Mouse (Mus musculus) liver, postnatal 0 days (tissue): Measurements from ENCODE around the gene Rgs9bp. TPM values are rescaled to one million over a fixed set of nuclear protein-coding genes. Genes with fewer than 3 reads are reported as not detected.

ENCODE experiments used
- ATAC-seq: fragments of 200-750 bp; cut with Nextera tagmentation; 2 replicates; pipeline ENCODE4 v1.8.0; 2017; ENCODE audit warnings: mild to moderate bottlenecking, moderate library complexity
- DNase-seq: peaks from one replicate; pipeline ENCODE4 v3.0.0-alpha.2; 2016
- H3K27ac ChIP-seq: fragments of 300-500 bp; sonication (generic); 2 replicates; pipeline ENCODE4 v1.5.1; 2014; ENCODE audit warnings: antibody characterized with exemption, moderate library complexity, mild to moderate bottlenecking, low read depth
- H3K27me3 ChIP-seq: fragments of 300-500 bp; sonication (generic); 2 replicates; pipeline ENCODE4 v1.6.1; 2014; ENCODE audit warnings: low read length, control low read depth, mixed read lengths; ENCODE audit not compliant: insufficient read depth
- H3K36me3 ChIP-seq: fragments of 300-500 bp; sonication (generic); replicated peaks from 2 replicates; pipeline ENCODE4 v1.6.1; 2014; ENCODE audit warnings: mild to moderate bottlenecking, control low read depth, low read length, moderate library complexity, mixed read lengths; ENCODE audit not compliant: insufficient read depth
- H3K4me1 ChIP-seq: fragments of 300-500 bp; sonication (generic); 2 replicates; pipeline ENCODE4 v1.6.1; 2014; ENCODE audit warnings: antibody characterized with exemption, mild to moderate bottlenecking, control low read depth; ENCODE audit not compliant: insufficient read depth
- H3K4me2 ChIP-seq: fragments of 300-500 bp; sonication (generic); 2 replicates; pipeline ENCODE4 v1.6.1; 2014; ENCODE audit warnings: low read depth, mild to moderate bottlenecking, low read length, moderate library complexity, mixed read lengths
- H3K4me3 ChIP-seq: fragments of 300-500 bp; sonication (generic); 2 replicates; pipeline ENCODE4 v1.5.1; 2014; ENCODE audit warnings: low read depth, low read length
- H3K9ac ChIP-seq: fragments of 300-500 bp; sonication (generic); replicated peaks from 2 replicates; pipeline ENCODE4 v1.6.1; 2014; ENCODE audit warnings: mild to moderate bottlenecking, moderate library complexity
- H3K9me3 ChIP-seq: fragments of 300-500 bp; sonication (generic); 2 replicates; pipeline ENCODE4 v1.6.1; 2016; ENCODE audit warnings: mild to moderate bottlenecking, control low read depth, low read length, mixed read lengths
- CTCF ChIP-seq: sonication (generic); IDR thresholded peaks from 2 replicates; pipeline ENCODE4 v1.5.1; 2016; ENCODE audit warnings: antibody characterized with exemption, low read depth
- EP300 ChIP-seq: IDR thresholded peaks from 2 replicates; pipeline ENCODE4 v1.6.1; 2016; ENCODE audit warnings: antibody characterized with exemption, low read depth, mild to moderate bottlenecking
- WGBS: fragments of 180-500 bp; shearing (Covaris S2); extraction: QIAGEN DNeasy Blood & Tissue Kit; methylation state at CpG from one replicate; pipeline ENCODE4 v1.1.7; 2014; ENCODE audit not compliant: insufficient replicate concordance; 5-methylcytosine and 5-hydroxymethylcytosine counted together
- polyA plus RNA-seq: library from polyadenylated mRNA; unstranded; fragments of >200 nt; fragmentation: Nextera tagmentation; extraction: Ambion mirVana; gene quantifications from 2 replicates; pipeline ENCODE4 v1.2.1, GENCODE M21; 2015

Rgs9bp gene
- polyA plus RNA-seq, 1 experiment from 2014 or later, result not detected

- Histone ChIP-seq H3K4me2 (no peak overlapping the region), H3K9ac (no peak overlapping the region), H3K4me3 (no peak overlapping the region), H3K27ac (0 out of 2 replicates have a peak overlapping the region, but pooled peaks have one; percentile 97), H3K27me3 (no peaks in the 10 kb centered on the region), H3K9me3 (no peaks in the 10 kb centered on the region), H3K4me1 (peaks cover 47% of the 10 kb centered on the region), H3K36me3 (no peaks in the 10 kb centered on the region)
- no peak for TF ChIP-seq EP300
- TF ChIP-seq CTCF, result no peak
- DNase-seq (no peak), ATAC-seq (no peak)
- 61% methylated on average over 2 of the region's 2 CpGs for WGBS
Observed at GRCm38 (mm10) chr7:35558681-35559080, 26.7 kb downstream of the Rgs9bp start.

- H3K4me1 ChIP-seq, result peaks cover 47% of the 10 kb centered on the region
- ATAC-seq, result peak; percentile 5; the same call in 1 of the 2 replicates
Observed at GRCm38 (mm10) chr7:35557577-35557976, 27.8 kb downstream of the Rgs9bp start.

DNA sequence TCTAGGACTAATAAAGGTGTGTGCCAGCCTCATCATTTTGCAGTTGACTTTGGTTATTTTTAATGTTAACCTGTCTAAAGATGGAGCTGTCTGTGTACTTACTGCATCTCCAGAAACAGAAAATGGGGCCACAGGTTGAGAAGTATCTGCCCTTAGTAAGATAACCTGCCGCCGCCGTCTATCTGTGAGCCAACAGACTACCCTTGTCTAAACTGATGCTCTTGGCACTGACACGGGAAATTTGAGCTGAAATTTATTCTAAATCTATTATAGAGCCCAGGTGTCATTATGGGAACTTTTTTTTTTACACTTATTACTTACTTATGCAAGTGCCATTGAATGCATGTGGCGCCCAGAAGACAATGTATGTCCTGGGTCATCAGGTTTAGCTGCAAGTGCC lies 28.5 kb downstream of the Rgs9bp start:
- peak; percentile 95 for TF ChIP-seq EP300
- TF ChIP-seq CTCF, result no peak
- peak; percentile 51 for DNase-seq
- H3K4me3 ChIP-seq, result peak overlapping the region; percentile 85; the same call in 1 of the 2 replicates
- H3K9ac ChIP-seq, result peak overlapping the region; percentile 92
- H3K36me3 ChIP-seq, result no peaks in the 10 kb centered on the region
- H3K4me1 ChIP-seq, result peaks cover 47% of the 10 kb centered on the region
- no peaks in the 10 kb centered on the region for H3K9me3 ChIP-seq
- ATAC-seq, result peak; percentile 14; the same call in 1 of the 2 replicates
- peak overlapping the region; percentile 97 for H3K27ac ChIP-seq
- H3K4me2 ChIP-seq, result peak overlapping the region; percentile 97
- WGBS, result 61% methylated on average over 5 of the region's 5 CpGs
- H3K27me3 ChIP-seq, result no peaks in the 10 kb centered on the region

More at GRCm38 (mm10) chr7:35557577-35557976, 27.8 kb downstream of the Rgs9bp start:
- Histone ChIP-seq H3K27ac (peak overlapping the region; percentile 97), H3K4me3 (no peak overlapping the region), H3K27me3 (no peaks in the 10 kb centered on the region), H3K9ac (no peak overlapping the region), H3K9me3 (no peaks in the 10 kb centered on the region), H3K4me2 (peak overlapping the region; percentile 97), H3K36me3 (no peaks in the 10 kb centered on the region)
- 34% methylated on average over 3 of the region's 3 CpGs for WGBS
- DNase-seq, result no peak
- TF ChIP-seq EP300 (peak; percentile 64; the same call in 1 of the 2 replicates), CTCF (no peak)

GRCm38 (mm10) chr7:35556205-35556603 lies 29.2 kb downstream of the Rgs9bp start, which contains the start of gene Nudt19:
Gene Nudt19 (minus strand): TSS chr7:35556304.
- no peak for TF ChIP-seq CTCF
- no peak for TF ChIP-seq EP300
- DNase-seq, result no peak
- WGBS, result 46% methylated on average over 4 of the region's 4 CpGs
- peak within 1 kb of the TSS; percentile 85 for H3K4me3 ChIP-seq
- H3K4me1 ChIP-seq, result peaks cover 47% of the 10 kb centered on the region
- no peaks in the 10 kb centered on the region for H3K27me3 ChIP-seq
- peak within 1 kb of the TSS; percentile 97 for H3K27ac ChIP-seq
- no peak for ATAC-seq
- H3K4me2 ChIP-seq, result peak within 1 kb of the TSS; percentile 97
- peak within 1 kb of the TSS; percentile 92 for H3K9ac ChIP-seq
- H3K9me3 ChIP-seq, result no peaks in the 10 kb centered on the region
- peaks cover under 1% of the 10 kb centered on the region for H3K36me3 ChIP-seq

GRCm38 (mm10) chr7:35555224-35556204 lies 29.9 kb downstream of the Rgs9bp start:
- TF ChIP-seq EP300 (0 out of 2 replicates have a peak, but pooled peaks have one; percentile 29), CTCF (no peak)
- no peaks in the 10 kb centered on the region for H3K27me3 ChIP-seq
- peak; percentile 91 for DNase-seq
- H3K9me3 ChIP-seq, result no peaks in the 10 kb centered on the region
- H3K4me1 ChIP-seq, result peaks cover 46% of the 10 kb centered on the region
- peak; percentile 80 for ATAC-seq
- peak overlapping the region; percentile 85 for H3K4me3 ChIP-seq
- H3K4me2 ChIP-seq, result peak overlapping the region; percentile 97
- under 1% methylated on average over 79 of the region's 93 CpGs for WGBS
- peak overlapping the region; percentile 92 for H3K9ac ChIP-seq
- H3K27ac ChIP-seq, result peak overlapping the region; percentile 97
- H3K36me3 ChIP-seq, result peaks cover 8% of the 10 kb centered on the region

DNA sequence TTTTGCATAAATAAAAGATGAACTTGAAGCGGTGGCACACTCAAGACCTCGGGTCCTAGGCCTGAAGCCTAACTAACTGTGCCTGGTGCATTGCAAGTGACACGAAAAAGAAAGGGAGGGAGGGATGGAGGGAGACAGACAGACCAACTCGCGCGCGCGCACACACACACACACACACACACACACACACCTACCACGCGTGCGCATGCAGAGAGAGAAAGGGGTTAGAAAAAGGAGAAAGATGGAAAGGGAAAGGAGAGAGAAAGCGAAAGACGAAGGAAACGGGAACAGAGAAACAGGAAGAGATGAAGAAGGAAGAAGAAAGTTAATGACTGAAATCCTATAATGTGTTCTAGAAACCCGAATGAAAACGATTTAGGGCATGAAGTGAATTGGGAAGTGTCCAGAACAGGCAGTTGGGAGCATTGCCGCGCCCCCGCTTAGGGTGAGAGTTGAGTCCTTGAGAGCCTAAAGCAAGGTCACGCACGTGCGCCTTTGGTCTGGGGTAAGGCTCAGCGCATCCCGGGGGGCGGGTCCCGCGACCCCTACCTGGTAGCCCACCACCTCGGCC lies 30.7 kb downstream of the Rgs9bp start:
- Histone ChIP-seq H3K36me3 (peaks cover 16% of the 10 kb centered on the region), H3K27me3 (no peaks in the 10 kb centered on the region), H3K4me2 (peak overlapping the region; percentile 97), H3K4me1 (peaks cover 43% of the 10 kb centered on the region), H3K27ac (peak overlapping the region; percentile 97), H3K9me3 (no peaks in the 10 kb centered on the region), H3K9ac (peak overlapping the region; percentile 92), H3K4me3 (peak overlapping the region; percentile 85)
- ATAC-seq, result peak; percentile 10
- WGBS, result 4% methylated on average over 28 of the region's 28 CpGs
- peak; percentile 56 for DNase-seq
- TF ChIP-seq EP300 (no peak), CTCF (no peak)
